Mouse (Mus musculus) E14TG2a.4 (cell line): ENCODE measurements at regions not wholly inside any gene's neighbourhood (a gene's known extent, or its start where the extent isn't known, plus 50 kb on each side); places are given as distances from the start of the nearest gene placed in this dataset.

Source experiments
- H3K27me3 ChIP-seq: 2 replicates; pipeline ENCODE4 v1.6.1; 2014; ENCODE audit warnings: low read length, control low read depth; ENCODE audit not compliant: insufficient read depth
- H3K36me3 ChIP-seq: 2 replicates; pipeline ENCODE4 v1.6.1; 2014; ENCODE audit warnings: low read length, control low read depth; ENCODE audit not compliant: insufficient read depth
- H3K4me1 ChIP-seq: replicated peaks from 2 replicates; pipeline ENCODE4 v1.6.1; 2014; ENCODE audit warnings: low read depth, low read length, control low read depth
- H3K4me3 ChIP-seq: replicated peaks from 2 replicates; pipeline ENCODE4 v1.5.1; 2014; ENCODE audit warnings: mild to moderate bottlenecking, low read length
- H3K9me3 ChIP-seq: 2 replicates; pipeline ENCODE4 v1.6.1; 2014; ENCODE audit warnings: low read length, control low read depth
- CTCF ChIP-seq: conservative IDR thresholded peaks from 2 replicates; pipeline ENCODE4 v1.5.1; 2014; ENCODE audit warnings: low read length
- NANOG ChIP-seq: IDR thresholded peaks from 2 replicates; pipeline ENCODE4 v1.6.1; 2014; ENCODE audit warnings: borderline replicate concordance, low read length, mixed read lengths
- POU5F1 ChIP-seq: IDR thresholded peaks from 2 replicates; pipeline ENCODE4 v1.6.1; 2014; ENCODE audit warnings: low read length, borderline replicate concordance

DNA sequence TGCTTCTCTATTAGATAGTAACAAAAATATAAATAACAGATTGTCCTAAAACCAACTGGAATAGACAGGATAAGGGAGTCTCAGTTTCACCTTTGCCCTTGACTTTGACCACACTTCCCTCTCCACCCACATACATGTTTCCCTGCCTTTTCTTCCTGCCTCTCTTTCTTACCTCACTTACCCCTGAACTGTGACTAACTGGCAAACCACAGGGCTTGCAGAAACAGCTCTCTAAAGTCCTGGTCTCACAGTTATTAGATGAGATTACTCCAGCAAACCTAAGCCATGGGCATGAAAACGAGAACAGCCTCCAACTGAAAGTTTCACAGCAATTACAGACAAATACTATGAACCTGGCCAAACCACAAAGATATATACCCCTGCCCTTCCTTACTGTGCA lies 188.3 kb upstream of the Tas2r134 start:
- no peaks in the 10 kb centered on the region for H3K27me3 ChIP-seq
- H3K4me1 ChIP-seq = no peaks in the 10 kb centered on the region; the same call in 1 of the 2 replicates
- H3K36me3 ChIP-seq = no peaks in the 10 kb centered on the region
- no peak overlapping the region for H3K4me3 ChIP-seq
- TF ChIP-seq POU5F1 = no peak
- TF ChIP-seq NANOG = no peak
- no peak for TF ChIP-seq CTCF
- H3K9me3 ChIP-seq = peaks cover 28% of the 10 kb centered on the region

DNA sequence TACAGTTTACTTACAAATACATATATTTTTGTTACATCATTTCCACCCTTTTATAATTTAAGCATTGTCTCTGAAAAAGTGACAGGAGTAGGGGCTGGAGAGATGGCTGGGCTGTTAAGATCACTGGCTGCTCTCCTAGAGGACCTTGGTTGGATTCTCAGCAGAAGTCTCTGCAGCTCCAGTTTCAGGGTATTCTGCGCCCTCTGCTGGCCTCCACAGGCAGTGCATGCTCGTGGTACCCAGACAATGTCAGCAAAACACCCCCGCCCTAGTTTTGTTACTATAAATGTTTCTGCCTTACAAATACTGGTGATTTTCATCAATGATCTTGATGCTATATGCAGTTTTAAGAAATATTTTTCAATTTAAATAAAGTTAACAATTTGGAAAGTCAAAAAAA lies 190.7 kb upstream of the Tas2r134 start:
- Histone ChIP-seq H3K9me3 (peaks cover 33% of the 10 kb centered on the region), H3K27me3 (no peaks in the 10 kb centered on the region), H3K4me1 (no peaks in the 10 kb centered on the region; the same call in 1 of the 2 replicates), H3K4me3 (no peak overlapping the region), H3K36me3 (no peaks in the 10 kb centered on the region)
- no peak for TF ChIP-seq POU5F1
- no peak for TF ChIP-seq NANOG
- peak; percentile 34; the same call in 1 of the 2 replicates for TF ChIP-seq CTCF

DNA sequence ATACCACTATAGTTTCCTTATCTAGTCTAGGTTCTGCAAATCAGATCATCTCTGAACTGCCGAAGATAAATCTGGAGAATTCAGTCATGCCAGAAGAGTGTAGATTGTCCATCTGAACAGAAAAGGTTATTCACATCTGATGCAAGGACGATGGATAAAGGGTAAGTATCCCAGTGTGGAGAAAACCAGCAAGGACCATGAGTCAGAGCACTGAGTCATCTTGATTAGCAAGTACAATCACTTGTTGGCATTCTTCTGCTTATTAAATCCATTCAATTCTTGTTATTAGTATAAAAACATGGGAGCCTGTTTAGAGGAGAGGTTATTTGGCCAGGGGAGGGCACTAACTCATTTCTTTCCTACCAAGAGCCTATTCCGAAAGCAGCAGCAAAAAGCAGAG lies 195.7 kb upstream of the Tas2r134 start:
- Histone ChIP-seq H3K4me1 (no peaks in the 10 kb centered on the region; the same call in 1 of the 2 replicates), H3K36me3 (no peaks in the 10 kb centered on the region), H3K27me3 (no peaks in the 10 kb centered on the region), H3K9me3 (0 out of 2 replicates have a peak, but pooled peaks cover 4% of the 10 kb centered on the region), H3K4me3 (no peak overlapping the region)
- TF ChIP-seq NANOG = no peak
- no peak for TF ChIP-seq POU5F1
- no peak for TF ChIP-seq CTCF

DNA sequence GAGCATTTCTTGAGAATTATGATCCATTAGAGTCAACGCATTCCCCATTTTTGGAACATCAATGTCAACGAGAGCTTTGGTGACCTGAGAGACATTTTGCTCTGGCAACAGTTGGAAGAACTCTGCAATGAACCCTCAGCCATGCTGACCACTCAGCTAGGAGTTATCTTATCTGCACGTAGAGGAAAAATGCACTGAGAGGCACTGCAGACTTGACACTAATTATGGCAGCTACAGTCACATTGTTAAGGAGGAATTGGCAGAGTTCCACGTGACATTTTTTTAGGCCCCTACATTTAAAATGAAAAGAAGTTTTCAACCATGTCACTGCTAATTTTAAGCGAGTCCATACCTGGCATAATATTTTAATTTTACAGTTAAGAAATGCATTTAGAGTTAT lies 197.6 kb upstream of the Tas2r134 start:
- H3K9me3 ChIP-seq = 0 out of 2 replicates have a peak, but pooled peaks cover 4% of the 10 kb centered on the region
- H3K27me3 ChIP-seq = no peaks in the 10 kb centered on the region
- H3K4me1 ChIP-seq = no peaks in the 10 kb centered on the region
- no peaks in the 10 kb centered on the region for H3K36me3 ChIP-seq
- H3K4me3 ChIP-seq = no peak overlapping the region
- TF ChIP-seq CTCF (no peak), POU5F1 (no peak), NANOG (no peak)

DNA sequence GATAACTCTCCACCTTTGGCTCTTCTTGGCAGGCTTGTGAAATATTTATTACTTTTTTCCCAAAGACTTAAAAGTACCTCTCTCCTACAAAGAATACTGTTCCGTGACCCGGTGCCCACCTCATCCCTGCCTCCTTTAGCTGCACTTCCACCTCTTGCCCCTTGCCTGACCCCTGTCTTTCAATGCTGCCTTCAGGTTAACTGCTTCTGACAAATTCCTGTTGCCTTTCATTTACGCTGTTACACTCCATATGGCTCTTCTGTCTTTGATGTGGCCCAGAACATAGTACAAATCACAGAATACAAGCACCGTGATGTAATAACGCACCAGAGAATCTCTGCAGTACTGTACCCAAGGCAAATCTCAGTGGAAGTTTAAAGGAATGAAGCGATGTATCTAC lies 204.9 kb upstream of the Tas2r134 start:
- Histone ChIP-seq H3K9me3 (no peaks in the 10 kb centered on the region), H3K4me3 (no peak overlapping the region), H3K27me3 (no peaks in the 10 kb centered on the region), H3K36me3 (no peaks in the 10 kb centered on the region), H3K4me1 (no peaks in the 10 kb centered on the region)
- no peak for TF ChIP-seq POU5F1
- TF ChIP-seq CTCF = no peak
- no peak for TF ChIP-seq NANOG

DNA sequence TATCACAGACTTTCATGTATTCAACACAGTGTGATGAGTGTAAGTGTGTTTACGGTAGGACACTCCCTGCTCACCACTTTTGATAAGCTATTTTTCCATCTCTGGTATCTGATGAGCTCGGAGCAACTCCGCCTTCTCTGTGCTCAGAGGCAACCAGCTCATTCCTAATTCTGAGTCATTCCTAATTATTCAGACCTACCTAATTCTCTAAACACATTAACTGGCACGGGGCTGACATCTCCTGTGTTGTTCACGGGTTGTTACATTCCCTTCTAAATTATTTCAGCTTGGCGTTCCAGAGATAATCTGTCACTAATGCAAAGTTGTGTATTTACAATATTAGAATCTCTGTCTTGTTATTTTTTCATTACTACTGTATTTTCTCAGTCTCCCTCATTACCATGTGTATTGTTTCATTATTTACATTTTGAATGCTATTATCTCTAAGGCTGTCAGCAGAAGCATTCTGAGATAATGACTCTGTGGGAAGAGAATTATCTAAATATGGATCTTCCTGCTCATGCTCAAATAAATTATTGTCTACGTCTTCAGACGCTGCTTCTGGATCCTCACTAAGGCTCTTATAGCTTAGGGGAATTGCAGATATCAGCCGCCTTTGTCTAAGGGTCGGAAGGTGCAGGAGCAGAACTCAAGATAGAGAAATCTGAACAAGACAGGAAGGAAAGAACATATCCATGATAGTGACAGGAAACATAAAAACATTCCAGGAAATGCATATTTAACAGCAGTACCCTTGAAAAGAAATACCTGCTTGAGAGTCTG lies 209.2 kb upstream of the Tas2r134 start:
- H3K36me3 ChIP-seq = no peaks in the 10 kb centered on the region
- no peaks in the 10 kb centered on the region for H3K9me3 ChIP-seq
- H3K4me3 ChIP-seq = no peak overlapping the region
- H3K4me1 ChIP-seq = no peaks in the 10 kb centered on the region
- H3K27me3 ChIP-seq = no peaks in the 10 kb centered on the region
- no peak for TF ChIP-seq CTCF

DNA sequence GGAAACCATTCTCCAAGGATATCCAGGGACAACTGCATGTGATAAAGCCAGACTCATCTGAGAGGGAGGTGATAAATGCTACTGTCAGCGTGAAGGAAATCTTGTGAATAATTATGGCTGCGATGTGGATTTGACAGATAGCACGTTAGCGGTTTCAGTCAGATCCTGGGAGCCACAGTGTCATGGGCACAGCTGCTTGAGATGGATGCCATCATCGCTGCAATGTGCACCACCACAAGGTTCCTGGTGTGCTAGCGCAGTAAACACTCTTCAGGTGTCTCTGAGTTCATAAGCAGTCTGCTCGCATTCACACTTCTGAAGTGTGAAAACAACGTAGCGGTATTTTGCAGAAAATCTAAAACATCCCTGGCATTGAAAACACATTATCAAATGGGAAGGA lies 238.9 kb upstream of the Tas2r134 start:
- H3K36me3 ChIP-seq = no peaks in the 10 kb centered on the region
- no peaks in the 10 kb centered on the region for H3K4me1 ChIP-seq
- no peak for TF ChIP-seq CTCF
- no peak for TF ChIP-seq NANOG
- no peak for TF ChIP-seq POU5F1
- H3K27me3 ChIP-seq = no peaks in the 10 kb centered on the region
- H3K9me3 ChIP-seq = no peaks in the 10 kb centered on the region
- H3K4me3 ChIP-seq = no peak overlapping the region

DNA sequence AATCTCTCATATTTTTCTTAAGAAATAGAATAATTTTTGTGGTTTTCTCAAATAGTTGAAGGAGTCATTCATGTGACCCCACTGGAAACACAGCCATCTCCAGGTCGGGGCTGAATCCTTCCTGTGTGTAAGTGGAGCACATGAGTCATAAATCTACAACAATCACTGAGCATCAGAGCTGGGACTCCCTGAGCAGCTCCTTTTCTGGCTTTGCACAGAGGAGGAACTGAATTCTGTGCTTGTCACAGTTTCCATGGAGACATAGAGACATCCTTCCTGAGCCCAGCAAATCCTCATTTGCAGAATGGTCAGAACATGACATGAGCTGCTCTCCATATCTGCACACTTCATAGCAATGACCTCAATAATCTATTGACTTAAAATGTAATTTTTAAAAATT lies 238.2 kb upstream of the Rnd3 start:
- H3K9me3 ChIP-seq = no peaks in the 10 kb centered on the region

DNA sequence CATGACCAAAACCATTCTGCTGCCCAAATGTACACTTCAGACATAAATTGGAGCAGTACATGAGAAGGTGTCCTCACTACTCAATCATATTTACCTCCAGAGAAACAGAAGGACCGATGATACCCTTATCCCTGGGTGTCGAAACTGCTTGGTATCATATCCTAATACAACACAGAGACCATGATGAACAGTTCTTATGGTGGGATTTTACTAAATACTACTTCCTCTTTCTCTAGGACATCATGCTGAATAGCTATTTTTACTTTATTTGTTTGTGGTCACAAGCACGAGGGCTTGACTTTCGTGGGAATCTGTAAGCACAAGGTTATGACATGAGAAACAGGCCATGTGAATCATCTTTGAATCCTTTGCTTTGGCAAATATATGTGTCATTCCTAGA lies 227.7 kb upstream of the Rnd3 start:
- peaks cover 10% of the 10 kb centered on the region; the same call in 1 of the 2 replicates for H3K9me3 ChIP-seq
- TF ChIP-seq NANOG (no peak), CTCF (no peak), POU5F1 (no peak)

More for the DNA sequence above, 238.2 kb upstream of the Rnd3 start:
- H3K4me1 ChIP-seq = no peaks in the 10 kb centered on the region
- H3K27me3 ChIP-seq = no peaks in the 10 kb centered on the region
- no peak overlapping the region for H3K4me3 ChIP-seq
- TF ChIP-seq NANOG (no peak), CTCF (no peak), POU5F1 (no peak)
- no peaks in the 10 kb centered on the region for H3K36me3 ChIP-seq

More for the DNA sequence above, 227.7 kb upstream of the Rnd3 start:
- Histone ChIP-seq H3K36me3 (no peaks in the 10 kb centered on the region), H3K4me3 (no peak overlapping the region), H3K4me1 (no peaks in the 10 kb centered on the region), H3K27me3 (no peaks in the 10 kb centered on the region)
